In genomic region chr8:85036718-85037365, GRCm38 (mm10) we compare ENCODE assay signal across 8 mouse cellular contexts. TPM values are rescaled to one million over a fixed set of nuclear protein-coding genes. Genes with fewer than 3 reads are reported as not detected.
DNase-seq lines count a peak whose midpoint lies in the region; ATAC-seq lines count a peak whose summit lies in the region.

Tnpo2 (plus strand) TSS chr8:85036915.

- under 1% methylated on average over 53 of the region's 59 CpGs for WGBS in hindbrain, embryonic 14.5 days

- H3K4me2 ChIP-seq in hindbrain, embryonic 14.5 days (replicated peaks): peak within 1 kb of the TSS; percentile 91

- no peaks in the 10 kb centered on the region for H3K9me3 ChIP-seq in hindbrain, embryonic 14.5 days (ENCODE audit: control insufficient read depth, low read length)

- peak within 1 kb of the TSS; percentile 86 for H3K9ac ChIP-seq in hindbrain, embryonic 14.5 days

- peaks cover 25% of the 10 kb centered on the region for H3K4me1 ChIP-seq in hindbrain, embryonic 14.5 days (replicated peaks; ENCODE audit: control insufficient read depth, insufficient read depth, low read length)

- H3K27ac ChIP-seq in hindbrain, embryonic 14.5 days: peak within 1 kb of the TSS; percentile 97

- H3K27me3 ChIP-seq in hindbrain, embryonic 14.5 days (ENCODE audit: control insufficient read depth, insufficient read depth, low read length): no peaks in the 10 kb centered on the region

- H3K36me3 ChIP-seq in hindbrain, embryonic 14.5 days (replicated peaks; ENCODE audit: control insufficient read depth, insufficient read depth): peaks cover 31% of the 10 kb centered on the region

- peak within 1 kb of the TSS; percentile 73 for H3K4me3 ChIP-seq in hindbrain, embryonic 14.5 days (replicated peaks; ENCODE audit: low read length)

- DNase-seq in R1 (ENCODE audit: low read depth, low spot score): peak; percentile 99
- peak; percentile 90 to 94 for DNase-seq in cerebellum, postnatal 25 days
- peak; percentile 76 to 86 for DNase-seq in frontal cortex, postnatal 25 days (ENCODE audit: low spot score in 2 of 2)
- DNase-seq in hindbrain, embryonic 14.5 days (ENCODE audit: low spot score): peak; percentile 95
- peak; percentile 86 to 87 for DNase-seq in layer of hippocampus, postnatal 36 days
- DNase-seq in lung, postnatal 36 days: peak; percentile 98
- peak; percentile 99 for DNase-seq in retina, postnatal 1 day
- peak; percentile 86 to 90 for DNase-seq in urinary bladder, adult 18-20 months (ENCODE audit: low spot score in 2 of 2)

- ATAC-seq in hindbrain, embryonic 14.5 days (ENCODE audit: low FRiP score): peak; percentile 92

RNA-seq across cellular contexts. Expression of gene Tnpo2, which starts in this region (rescaled TPM):
- polyA plus RNA-seq in hindbrain, embryonic 14.5 days (2014; fragmentation: Nextera tagmentation; extraction: Ambion mirVana): 42.4 and 46.4 TPM in 2 replicates
- 100 to 1,000 TPM; 147 to 149 TPM for total RNA-seq in layer of hippocampus, postnatal 36 days (2021)

Comparison
In these comparisons a context has a peak if more than half of its experiments do, and no peak if none do; other contexts are left out.
1. Peak in every context shown above with its lines: DNase-seq, ATAC-seq, H3K4me3 ChIP-seq and H3K27ac ChIP-seq.